Mouse (Mus musculus) right cerebral cortex, postnatal 14 days (tissue): ENCODE measurements around the gene Lgi1.

Experiments
- DNase-seq: peaks from one replicate; pipeline ENCODE4 v3.0.0; 2022

The Lgi1 gene

GRCm38 (mm10) chr19:38264505-38265500 is at the start of gene Lgi1:
TSS of gene Lgi1 (plus strand) at chr19:38264536.
- DNase-seq, result peak; percentile 65

GRCm38 (mm10) chr19:38217696-38218095 is 46.6 kb upstream of the Lgi1 start:
- DNase-seq, result no peak

GRCm38 (mm10) chr19:38223356-38223904 is 40.9 kb upstream of the Lgi1 start:
- no peak for DNase-seq

- peak; percentile 95 for DNase-seq
Measured at GRCm38 (mm10) chr19:38223905-38224684, 40.2 kb upstream of the Lgi1 start, which contains the start of gene Fra10ac1. TSS of gene Fra10ac1 (minus strand) at chr19:38224156.

GRCm38 (mm10) chr19:38224685-38225060 is 39.7 kb upstream of the Lgi1 start:
- no peak for DNase-seq

GRCm38 (mm10) chr19:38228699-38229098 is 35.6 kb upstream of the Lgi1 start:
- no peak for DNase-seq

GRCm38 (mm10) chr19:38232087-38232486 is 32.2 kb upstream of the Lgi1 start:
- no peak for DNase-seq

- DNase-seq, result no peak
Measured at GRCm38 (mm10) chr19:38232516-38232915, 31.8 kb upstream of the Lgi1 start.

GRCm38 (mm10) chr19:38236526-38236925 is 27.8 kb upstream of the Lgi1 start:
- no peak for DNase-seq

GRCm38 (mm10) chr19:38237834-38238212 is 26.5 kb upstream of the Lgi1 start:
- no peak for DNase-seq

GRCm38 (mm10) chr19:38238213-38238951 is 26.0 kb upstream of the Lgi1 start:
- DNase-seq, result peak; percentile 50

GRCm38 (mm10) chr19:38242314-38242852 is 22.0 kb upstream of the Lgi1 start:
- no peak for DNase-seq

GRCm38 (mm10) chr19:38244748-38245147 is 19.6 kb upstream of the Lgi1 start:
- DNase-seq, result no peak

GRCm38 (mm10) chr19:38245361-38246176 is 18.8 kb upstream of the Lgi1 start:
- no peak for DNase-seq

GRCm38 (mm10) chr19:38246177-38246622 is 18.1 kb upstream of the Lgi1 start:
- DNase-seq, result no peak

- DNase-seq, result no peak
Measured at GRCm38 (mm10) chr19:38249627-38250026, 14.7 kb upstream of the Lgi1 start.

GRCm38 (mm10) chr19:38253796-38254195 is 10.5 kb upstream of the Lgi1 start:
- peak; percentile 43 for DNase-seq

GRCm38 (mm10) chr19:38258651-38259065 is 5.7 kb upstream of the Lgi1 start:
- no peak for DNase-seq

- DNase-seq, result no peak
Measured at GRCm38 (mm10) chr19:38259436-38259835, 4.9 kb upstream of the Lgi1 start.

- no peak for DNase-seq
Measured at GRCm38 (mm10) chr19:38260346-38260745, 4.0 kb upstream of the Lgi1 start.

- no peak for DNase-seq
Measured at GRCm38 (mm10) chr19:38261351-38261750, 3.0 kb upstream of the Lgi1 start.
